Mouse (Mus musculus) adipose tissue, adult 10 weeks (tissue): Measurements from ENCODE around the gene Gm6408. TPM values are rescaled to one million over a fixed set of nuclear protein-coding genes. Genes with fewer than 3 reads are reported as not detected.

Source experiments
- polyA plus RNA-seq: library from polyadenylated mRNA; stranded (reverse); fragments of 350-450 nt; fragmentation: Illumina TruSeq; extraction: RNeasy Lipid Tissue Mini Kit (QIAGEN cat#74804); gene quantifications from one replicate; pipeline ENCODE4 v1.2.3, GENCODE M21; 2014; ENCODE audit warnings: low read depth, low replicate concordance

Gene Gm6408
- 0.30 TPM for polyA plus RNA-seq

DNA sequence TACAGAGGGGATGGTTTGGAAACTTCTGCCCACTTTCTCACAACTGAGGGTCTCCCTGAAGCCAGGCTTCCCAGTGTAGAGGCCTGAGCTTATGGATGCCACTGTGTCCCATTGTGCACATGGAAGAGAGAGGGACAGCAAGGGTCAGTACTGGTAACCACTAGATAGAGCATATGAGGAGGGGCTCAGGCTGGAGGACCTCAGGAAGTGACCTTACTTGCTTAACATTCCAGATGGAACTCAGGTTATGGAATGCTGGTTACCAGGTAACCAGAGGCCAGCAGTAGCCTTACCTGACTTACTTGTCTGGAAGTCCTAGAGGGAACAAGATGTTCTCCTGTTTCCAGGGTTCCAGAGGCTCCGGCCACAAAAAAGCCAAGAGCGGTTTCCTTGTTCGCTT lies at the start of gene Gm6408:
Gm6408 (plus strand) TSS at position 301 of the 400 bp plus-strand sequence.

DNA sequence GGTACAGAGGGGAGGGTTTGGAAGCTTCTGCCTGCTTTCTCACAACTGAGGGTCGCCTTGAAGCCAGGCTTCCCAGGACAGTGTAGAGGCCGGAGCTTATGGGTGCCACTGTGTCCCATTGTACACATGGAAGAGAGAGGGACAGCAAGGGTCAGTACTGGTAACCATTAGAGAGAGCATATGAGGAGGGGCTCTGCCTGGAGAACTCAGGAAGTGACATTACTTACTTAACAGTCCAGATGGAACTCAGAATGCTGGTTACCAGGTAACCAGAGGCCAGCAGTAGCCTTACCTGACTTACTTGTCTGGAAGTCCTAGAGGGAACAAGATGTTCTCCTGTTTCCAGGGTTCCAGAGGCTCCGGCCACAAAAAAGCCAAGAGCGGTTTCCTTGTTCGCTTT lies 9.3 kb downstream of the Gm6408 start, which contains the start of gene Gm6370:
Gm6370 (plus strand) TSS at position 301 of the 400 bp plus-strand sequence.

DNA sequence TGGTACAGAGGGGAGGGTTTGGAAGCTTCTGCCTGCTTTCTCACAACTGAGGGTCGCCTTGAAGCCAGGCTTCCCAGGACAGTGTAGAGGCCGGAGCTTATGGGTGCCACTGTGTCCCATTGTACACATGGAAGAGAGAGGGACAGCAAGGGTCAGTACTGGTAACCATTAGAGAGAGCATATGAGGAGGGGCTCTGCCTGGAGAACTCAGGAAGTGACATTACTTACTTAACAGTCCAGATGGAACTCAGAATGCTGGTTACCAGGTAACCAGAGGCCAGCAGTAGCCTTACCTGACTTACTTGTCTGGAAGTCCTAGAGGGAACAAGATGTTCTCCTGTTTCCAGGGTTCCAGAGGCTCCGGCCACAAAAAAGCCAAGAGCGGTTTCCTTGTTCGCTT lies 20.3 kb downstream of the Gm6408 start, which contains the start of gene 4930449I24Rik:
4930449I24Rik (plus strand) TSS at position 301 of the 400 bp plus-strand sequence.

DNA sequence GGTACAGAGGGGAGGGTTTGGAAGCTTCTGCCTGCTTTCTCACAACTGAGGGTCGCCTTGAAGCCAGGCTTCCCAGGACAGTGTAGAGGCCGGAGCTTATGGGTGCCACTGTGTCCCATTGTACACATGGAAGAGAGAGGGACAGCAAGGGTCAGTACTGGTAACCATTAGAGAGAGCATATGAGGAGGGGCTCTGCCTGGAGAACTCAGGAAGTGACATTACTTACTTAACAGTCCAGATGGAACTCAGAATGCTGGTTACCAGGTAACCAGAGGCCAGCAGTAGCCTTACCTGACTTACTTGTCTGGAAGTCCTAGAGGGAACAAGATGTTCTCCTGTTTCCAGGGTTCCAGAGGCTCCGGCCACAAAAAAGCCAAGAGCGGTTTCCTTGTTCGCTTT lies 32.1 kb downstream of the Gm6408 start, which contains the start of gene Gm3402:
Gm3402 (plus strand) TSS at position 301 of the 400 bp plus-strand sequence.

DNA sequence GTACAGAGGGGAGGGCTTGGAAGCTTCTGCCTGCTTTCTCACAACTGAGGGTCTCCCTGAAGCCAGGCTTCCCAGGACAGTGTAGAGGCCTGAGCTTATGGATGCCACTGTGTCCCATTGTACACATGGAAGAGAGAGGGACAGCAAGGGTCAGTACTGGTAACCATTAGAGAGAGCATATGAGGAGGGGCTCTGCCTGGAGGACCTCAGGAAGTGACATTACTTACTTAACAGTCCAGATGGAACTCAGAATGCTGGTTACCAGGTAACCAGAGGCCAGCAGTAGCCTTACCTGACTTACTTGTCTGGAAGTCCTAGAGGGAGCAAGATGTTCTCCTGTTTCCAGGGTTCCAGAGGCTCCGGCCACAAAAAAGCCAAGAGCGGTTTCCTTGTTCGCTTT lies 43.7 kb downstream of the Gm6408 start, which contains the start of gene Gm3404:
Gm3404 (plus strand) TSS at position 301 of the 400 bp plus-strand sequence.

Other genes with a start within 250 kb of the Gm6408 start
- gene Wasf3, start 97.0 kb upstream of the Gm6408 start, polyA plus RNA-seq: 2.6 TPM
- 0.78 TPM for gene Gm6370, start 9.4 kb downstream of the Gm6408 start, polyA plus RNA-seq
- gene 4930449I24Rik, start 20.4 kb downstream of the Gm6408 start, polyA plus RNA-seq: not detected
- not detected for gene Gm3402, start 32.2 kb downstream of the Gm6408 start, polyA plus RNA-seq
- not detected for gene Gm3404, start 43.8 kb downstream of the Gm6408 start, polyA plus RNA-seq
- not detected for gene Gm3409, start 55.7 kb downstream of the Gm6408 start, polyA plus RNA-seq
- 0.98 TPM for gene Gm3415, start 74.2 kb downstream of the Gm6408 start, polyA plus RNA-seq
- not detected for gene Gpr12, start 103.3 kb downstream of the Gm6408 start, polyA plus RNA-seq